ENCODE assay signal across 14 mouse cellular contexts in genomic region chr4:139338145-139338544, GRCm38 (mm10).
"Had no signal": no experiment of that assay in that cellular context is flagged by ENCODE, and none has a peak within 500 bp of the region (broad histone marks: within the 10 kb centered on the region; RNA-seq: fewer than 3 reads in every experiment).

No protein-coding gene starts in this region.

- H3K4me2 ChIP-seq: limb, embryonic 12.5 days; lung, embryonic 14.5 days; neural tube, embryonic 12.5 days had no signal

- H3K9me3 ChIP-seq: limb, embryonic 12.5 days; midbrain, embryonic 10.5 days; neural tube, embryonic 12.5 days had no signal

- H3K36me3 ChIP-seq: limb, embryonic 12.5 days; midbrain, embryonic 10.5 days; neural tube, embryonic 12.5 days had no signal

- DNase-seq: kidney, adult 11 months; kidney, postnatal 10 days; kidney, postnatal 4 days; lung, embryonic 14.5 days; lung, postnatal 10 days; lung, postnatal 4 days; midbrain, embryonic 14.5 days; thymus, adult 2 months; thymus, postnatal 25 days had no signal

- H3K27ac ChIP-seq: layer of hippocampus, adult 2 months; limb, embryonic 12.5 days; midbrain, embryonic 10.5 days; neural tube, embryonic 12.5 days; stomach, postnatal 0 days had no signal

- H3K9ac ChIP-seq: limb, embryonic 12.5 days; lung, embryonic 14.5 days; neural tube, embryonic 12.5 days had no signal

- H3K4me1 ChIP-seq: limb, embryonic 12.5 days; neural tube, embryonic 12.5 days had no signal

- H3K4me3 ChIP-seq: layer of hippocampus, adult 2 months; limb, embryonic 12.5 days; midbrain, embryonic 10.5 days; neural tube, embryonic 12.5 days had no signal
